Mouse (Mus musculus): Measurements from ENCODE around the gene Crcp. TPM values are rescaled to one million over a fixed set of nuclear protein-coding genes. Genes with fewer than 3 reads are reported as not detected.

Crcp gene
- total RNA-seq (2023): 10 to 100 TPM; 25.8 to 28.9 TPM

DNA sequence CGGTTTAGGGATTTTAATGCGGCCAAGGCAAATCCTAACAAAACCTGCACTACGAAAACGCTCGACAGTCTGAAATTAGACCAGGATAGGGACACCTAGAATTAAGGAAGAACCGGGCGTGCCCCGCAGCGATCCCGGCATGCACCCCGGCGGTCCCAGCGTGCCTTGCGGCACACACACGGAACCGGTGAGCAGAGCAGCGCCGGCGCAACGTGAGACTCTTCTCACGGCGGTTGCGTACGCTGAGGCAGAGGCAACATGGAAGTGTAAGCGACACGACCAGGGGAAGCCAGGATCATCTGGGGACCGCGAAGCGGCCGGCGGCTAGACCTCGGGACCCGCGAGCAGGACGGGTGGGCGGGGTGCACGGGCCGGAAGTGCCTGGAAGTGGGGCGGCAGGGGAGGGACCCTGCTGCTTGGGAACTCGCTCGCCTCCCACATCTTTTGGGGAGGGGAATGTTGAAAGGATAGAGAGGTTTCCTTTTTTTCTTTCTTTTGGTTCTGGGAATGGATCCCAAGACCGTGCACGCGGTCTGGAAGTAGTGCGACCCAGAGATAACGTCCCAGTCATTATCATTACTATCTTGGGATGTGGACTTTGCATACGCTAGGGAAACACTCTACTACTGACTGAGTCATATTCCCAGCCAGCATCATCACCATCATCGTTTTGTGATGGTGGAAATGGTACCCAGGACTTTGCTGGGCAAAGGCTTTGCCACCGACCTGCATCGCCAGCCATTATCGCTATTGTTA lies at the start of gene Crcp, which contains the start of gene Asl:
Gene Crcp, plus strand, starts transcription at position 149 of the 756 bp plus-strand sequence.
Gene Asl, minus strand, starts transcription at position 106 of the 756 bp plus-strand sequence.

DNA sequence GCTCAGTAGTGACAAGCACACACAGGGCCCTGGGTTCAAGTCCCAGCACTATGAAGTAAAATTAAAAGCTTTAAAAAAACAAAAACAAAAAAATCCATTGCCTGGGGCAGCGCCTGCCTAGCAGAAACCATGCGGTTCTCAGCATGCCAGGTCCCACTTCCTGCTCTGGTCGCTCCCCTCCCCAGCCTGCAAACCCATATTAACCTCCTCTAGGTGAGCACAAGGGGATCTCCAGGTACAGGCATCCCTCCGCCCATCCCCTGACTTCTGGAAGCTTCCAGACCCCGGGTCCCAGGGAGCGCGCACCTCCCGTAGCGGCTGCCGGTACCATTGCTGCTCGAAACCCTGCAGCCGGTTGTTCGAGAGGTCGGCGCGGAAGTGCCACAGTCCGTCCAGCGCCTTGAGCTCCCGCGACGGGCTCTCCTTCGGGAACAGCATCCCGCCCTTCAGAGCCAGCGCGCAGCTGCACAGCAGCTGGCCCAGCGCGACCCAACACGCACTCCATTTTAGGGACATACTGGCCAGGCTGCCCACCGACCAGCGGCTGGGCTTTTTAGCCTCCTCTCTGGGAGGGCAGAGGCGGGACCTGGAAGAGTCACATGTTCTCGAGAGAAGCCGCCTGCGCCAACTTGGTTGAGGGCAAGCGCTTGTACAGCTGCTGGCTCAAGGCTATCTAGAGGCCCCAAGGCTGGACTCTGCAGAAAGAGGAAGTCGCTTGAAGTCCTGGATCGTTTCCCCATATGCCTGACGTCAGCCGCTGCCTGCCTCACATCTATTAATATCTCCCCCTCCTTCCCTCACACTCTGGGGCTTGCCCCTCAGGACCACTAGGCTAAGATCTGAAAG lies 26.6 kb upstream of the Crcp start, which contains the start of gene Gusb:
Gene Gusb, minus strand, starts transcription at position 749 of the 846 bp plus-strand sequence.

DNA sequence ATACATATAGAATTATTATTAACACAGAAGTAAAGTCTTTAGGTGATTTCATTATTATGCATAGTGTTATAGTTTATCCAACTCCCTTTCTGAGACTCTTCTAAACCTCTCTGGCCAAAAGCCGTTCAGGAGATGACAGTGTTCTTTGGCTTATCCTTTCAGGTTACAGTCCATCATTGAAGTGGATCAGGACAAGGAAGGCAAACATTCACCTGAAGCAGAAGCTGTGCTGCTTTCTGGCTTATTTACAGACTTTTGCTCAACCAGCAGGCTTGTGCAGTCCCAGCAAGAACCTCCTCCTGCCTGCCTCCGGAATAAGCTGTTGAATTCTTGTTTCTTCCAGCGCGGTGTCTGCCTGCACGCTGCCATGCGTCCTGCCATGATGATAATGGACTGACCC lies 43.9 kb downstream of the Crcp start, which contains the start of gene Tpst1:
Gene Tpst1, plus strand, starts transcription at position 301 of the 400 bp plus-strand sequence.

Other genes starting within 250 kb of the Crcp start
- 10 to 100 TPM; 15.0 to 18.2 TPM for gene Psph, start 241.8 kb upstream of the Crcp start, total RNA-seq (2023)
- 10 to 100 TPM; 23.9 to 25.2 TPM for gene Sumf2, start 182.3 kb upstream of the Crcp start, total RNA-seq (2023)
- gene Chchd2, start 141.8 kb upstream of the Crcp start, total RNA-seq (2023): 100 to 1,000 TPM; 153 to 181 TPM
- gene Zbed5, start 133.6 kb upstream of the Crcp start, total RNA-seq (2023): 1 to 10 TPM; 1.1 to 2.0 TPM
- gene Phkg1, start 130.7 kb upstream of the Crcp start, total RNA-seq (2023): under 1 TPM; 0.39 to 0.76 TPM
- under 1 TPM; 0.41 to 0.70 TPM for gene Nupr1l, start 120.8 kb upstream of the Crcp start, total RNA-seq (2023)
- 10 to 100 TPM; 10.3 to 13.7 TPM for gene Vkorc1l1, start 87.3 kb upstream of the Crcp start, total RNA-seq (2023)
- 10 to 100 TPM; 25.2 to 32.1 TPM for gene Gusb, start 26.2 kb upstream of the Crcp start, total RNA-seq (2023)
- gene Asl, start within 50 bp of the Crcp start, total RNA-seq (2023): 10 to 100 TPM; 22.5 to 32.0 TPM
- 1 to 10 TPM; 3.7 TPM for gene Tpst1, start 44.0 kb downstream of the Crcp start, total RNA-seq (2023)
- gene Kctd7, start 115.6 kb downstream of the Crcp start, total RNA-seq (2023): 1 to 10 TPM; 2.4 to 3.9 TPM
- 10 to 100 TPM; 32.7 to 33.5 TPM for gene Rabgef1, start 142.5 kb downstream of the Crcp start, total RNA-seq (2023)
- 10 to 100 TPM; 48.2 to 80.5 TPM for gene Tmem248, start 187.8 kb downstream of the Crcp start, total RNA-seq (2023)
- 10 to 100 TPM; 93.5 to 95.2 TPM for gene Sbds, start 226.2 kb downstream of the Crcp start, total RNA-seq (2023)
- gene Tyw1, start 226.3 kb downstream of the Crcp start, total RNA-seq (2023): 10 to 100 TPM; 26.1 to 30.2 TPM

Data from T-cell, adult 66 days (primary cell).